Mouse (Mus musculus): ENCODE results near the gene Thsd4.
A peak's percentile ranks its signal among the peaks of the same experiment; 100 is the strongest.

Gene Thsd4

GRCm38 (mm10) chr9:60456651-60457050 lies 65.2 kb downstream of the Thsd4 start:
- DNase-seq (ENCODE audit: low spot score): no peak

GRCm38 (mm10) chr9:60454406-60455076 lies 67.3 kb downstream of the Thsd4 start:
- no peak for DNase-seq (ENCODE audit: low spot score)

GRCm38 (mm10) chr9:60449498-60449897 lies 72.3 kb downstream of the Thsd4 start:
- no peak for DNase-seq (ENCODE audit: low spot score)

GRCm38 (mm10) chr9:60445821-60446220 lies 76.0 kb downstream of the Thsd4 start:
- DNase-seq (ENCODE audit: low spot score): no peak

- DNase-seq (ENCODE audit: low spot score): no peak
Measured at GRCm38 (mm10) chr9:60441274-60441902, 80.5 kb downstream of the Thsd4 start.

- DNase-seq (ENCODE audit: low spot score): no peak
Measured at GRCm38 (mm10) chr9:60440506-60440905, 81.3 kb downstream of the Thsd4 start.

- DNase-seq (ENCODE audit: low spot score): no peak
Measured at GRCm38 (mm10) chr9:60436246-60436645, 85.6 kb downstream of the Thsd4 start.

GRCm38 (mm10) chr9:60434093-60434492 lies 87.8 kb downstream of the Thsd4 start:
- no peak for DNase-seq (ENCODE audit: low spot score)

GRCm38 (mm10) chr9:60431924-60432323 lies 89.9 kb downstream of the Thsd4 start:
- DNase-seq (ENCODE audit: low spot score): no peak

GRCm38 (mm10) chr9:60430017-60430416 lies 91.8 kb downstream of the Thsd4 start:
- no peak for DNase-seq (ENCODE audit: low spot score)

GRCm38 (mm10) chr9:60414076-60414755 lies 107.6 kb downstream of the Thsd4 start:
- DNase-seq (ENCODE audit: low spot score): peak; percentile 58

- DNase-seq (ENCODE audit: low spot score): no peak
Measured at GRCm38 (mm10) chr9:60410872-60411635, 110.8 kb downstream of the Thsd4 start.

GRCm38 (mm10) chr9:60407374-60407773 lies 114.5 kb downstream of the Thsd4 start:
- DNase-seq (ENCODE audit: low spot score): peak; percentile 38

- DNase-seq (ENCODE audit: low spot score): no peak
Measured at GRCm38 (mm10) chr9:60405777-60406176, 116.1 kb downstream of the Thsd4 start.

- no peak for DNase-seq (ENCODE audit: low spot score)
Measured at GRCm38 (mm10) chr9:60402681-60403080, 119.2 kb downstream of the Thsd4 start.

- DNase-seq (ENCODE audit: low spot score): no peak
Measured at GRCm38 (mm10) chr9:60400001-60400400, 121.8 kb downstream of the Thsd4 start.

- no peak for DNase-seq (ENCODE audit: low spot score)
Measured at GRCm38 (mm10) chr9:60398073-60398472, 123.8 kb downstream of the Thsd4 start.

- DNase-seq (ENCODE audit: low spot score): no peak
Measured at GRCm38 (mm10) chr9:60396096-60396495, 125.8 kb downstream of the Thsd4 start.

- no peak for DNase-seq (ENCODE audit: low spot score)
Measured at GRCm38 (mm10) chr9:60392916-60393315, 128.9 kb downstream of the Thsd4 start.

GRCm38 (mm10) chr9:60384751-60385150 lies 137.1 kb downstream of the Thsd4 start:
- peak; percentile 3 for DNase-seq (ENCODE audit: low spot score)

GRCm38 (mm10) chr9:60382941-60383340 lies 138.9 kb downstream of the Thsd4 start:
- no peak for DNase-seq (ENCODE audit: low spot score)

- DNase-seq (ENCODE audit: low spot score): no peak
Measured at GRCm38 (mm10) chr9:60382526-60382925, 139.3 kb downstream of the Thsd4 start.

All from adipocyte (in vitro differentiated cells).